Mouse (Mus musculus) T-cell, adult 66 days (primary cell): ENCODE results near the gene Lect2. TPM values are rescaled to one million over a fixed set of nuclear protein-coding genes. Genes with fewer than 3 reads are reported as not detected.

ENCODE experiments used
- total RNA-seq, 2 experiments: library from RNA; stranded (reverse); gene quantifications; 3 replicates in 1 of 2; 4 replicates in 1 of 2; pipeline ENCODE4 v1.2.4; 2023

Lect2 gene
- total RNA-seq, result not detected

DNA sequence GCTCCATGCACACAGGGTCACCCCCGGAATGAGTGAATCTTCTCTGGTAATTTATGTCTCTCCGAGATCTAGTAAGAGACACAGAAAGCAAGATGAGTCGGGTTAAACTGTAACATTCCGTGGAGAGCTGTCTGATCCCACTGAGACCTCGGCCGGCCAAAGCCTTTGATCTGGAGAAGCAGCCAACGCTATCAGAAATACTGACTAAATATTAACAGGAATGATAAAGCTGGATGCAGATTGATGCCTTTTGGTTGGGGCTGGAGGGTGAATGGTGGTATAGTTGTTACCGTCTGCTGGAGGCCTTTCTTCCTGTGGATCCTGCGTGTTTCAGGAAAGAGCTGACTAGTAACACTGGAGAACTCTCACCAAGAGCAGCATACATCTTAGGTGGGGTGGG lies at the start of gene Lect2:
TSS of gene Lect2 (minus strand) at position 102 of the 400 bp plus-strand sequence.

GRCm38 (mm10) chr13:56522081-56522820 lies 26.1 kb downstream of the Lect2 start, which contains the start of gene Fbxl21:
Gene Fbxl21, plus strand, starts transcription at chr13:56522472.

Other genes starting within 250 kb of the Lect2 start
- not detected for gene Gm3045, start 121.9 kb downstream of the Lect2 start, total RNA-seq
- gene Slc25a48, start 110.1 kb downstream of the Lect2 start, total RNA-seq, result not detected
- gene Il9, start 66.3 kb downstream of the Lect2 start, total RNA-seq, result not detected
- 1 to 10 TPM in 1 of 2 experiments, under 1 TPM in 1; 0.68 to 1.7 TPM for gene Fbxl21, start 26.0 kb downstream of the Lect2 start, total RNA-seq
- 1 to 10 TPM; 1.5 to 1.9 TPM for gene Tgfbi, start 61.0 kb upstream of the Lect2 start, total RNA-seq
- gene Smad5, start 154.5 kb upstream of the Lect2 start, total RNA-seq, result 10 to 100 TPM; 53.4 to 54.0 TPM
- gene Gm45623, start 205.3 kb upstream of the Lect2 start, total RNA-seq, result not detected